Mouse (Mus musculus) midbrain, embryonic 16.5 days (tissue): Measurements from ENCODE around the gene Caml. TPM values are rescaled to one million over a fixed set of nuclear protein-coding genes. Genes with fewer than 3 reads are reported as not detected.
"Not testable (repeated sequence)": the region's sequence is repeated elsewhere in the genome, so short reads cannot be mapped to it uniquely, and the experiment has no call there.

Source experiments
- ATAC-seq: fragments of 200-750 bp; cut with Nextera tagmentation; 2 replicates; pipeline ENCODE4 v1.8.0; 2017; ENCODE audit warnings: moderate TSS enrichment
- H3K27ac ChIP-seq: fragments of 300-500 bp; sonication (generic); 2 replicates; pipeline ENCODE4 v1.5.1; 2014; ENCODE audit warnings: mild to moderate bottlenecking, low read length, mixed read lengths
- H3K27me3 ChIP-seq: fragments of 300-500 bp; sonication (generic); 2 replicates; pipeline ENCODE4 v1.6.1; 2014; ENCODE audit warnings: low read depth, low read length, mixed read lengths; ENCODE audit not compliant: control insufficient read depth, insufficient read depth
- H3K36me3 ChIP-seq: fragments of 300-500 bp; sonication (generic); 2 replicates; pipeline ENCODE4 v1.6.1; 2014; ENCODE audit warnings: mild to moderate bottlenecking, low read length, moderate library complexity, mixed read lengths; ENCODE audit not compliant: control insufficient read depth, insufficient read depth
- H3K4me1 ChIP-seq: fragments of 300-500 bp; sonication (generic); 2 replicates; pipeline ENCODE4 v1.6.1; 2014; ENCODE audit warnings: mild to moderate bottlenecking, low read length, mixed read lengths; ENCODE audit not compliant: control insufficient read depth, insufficient read depth
- H3K4me2 ChIP-seq: fragments of 300-500 bp; sonication (generic); 2 replicates; pipeline ENCODE4 v1.6.1; 2014; ENCODE audit warnings: mild to moderate bottlenecking, low read length, mixed read lengths
- H3K4me3 ChIP-seq: fragments of 300-500 bp; sonication (generic); 2 replicates; pipeline ENCODE4 v1.5.1; 2014; ENCODE audit warnings: low read depth, mild to moderate bottlenecking, low read length, moderate library complexity, mixed read lengths
- H3K9ac ChIP-seq: fragments of 300-500 bp; sonication (generic); 2 replicates; pipeline ENCODE4 v1.6.1; 2014; ENCODE audit warnings: low read depth, low read length, mixed read lengths
- H3K9me3 ChIP-seq: fragments of 300-500 bp; sonication (generic); replicated peaks from 2 replicates; pipeline ENCODE4 v1.6.1; 2014; ENCODE audit warnings: mild to moderate bottlenecking, low read length, mixed read lengths; ENCODE audit not compliant: control insufficient read depth, poor library complexity, severe bottlenecking
- WGBS: fragments of 180-500 bp; shearing (Covaris S2); extraction: QIAGEN DNeasy Blood & Tissue Kit; methylation state at CpG from one replicate; pipeline ENCODE4 v1.1.7; 2014; 5-methylcytosine and 5-hydroxymethylcytosine counted together
- polyA plus RNA-seq: library from polyadenylated mRNA; unstranded; fragments of >200 nt; fragmentation: Nextera tagmentation; extraction: Ambion mirVana; gene quantifications from 2 replicates; pipeline ENCODE4 v1.2.1, GENCODE M21; 2015

The Caml gene
- 102 and 112 TPM in 2 replicates for polyA plus RNA-seq

DNA sequence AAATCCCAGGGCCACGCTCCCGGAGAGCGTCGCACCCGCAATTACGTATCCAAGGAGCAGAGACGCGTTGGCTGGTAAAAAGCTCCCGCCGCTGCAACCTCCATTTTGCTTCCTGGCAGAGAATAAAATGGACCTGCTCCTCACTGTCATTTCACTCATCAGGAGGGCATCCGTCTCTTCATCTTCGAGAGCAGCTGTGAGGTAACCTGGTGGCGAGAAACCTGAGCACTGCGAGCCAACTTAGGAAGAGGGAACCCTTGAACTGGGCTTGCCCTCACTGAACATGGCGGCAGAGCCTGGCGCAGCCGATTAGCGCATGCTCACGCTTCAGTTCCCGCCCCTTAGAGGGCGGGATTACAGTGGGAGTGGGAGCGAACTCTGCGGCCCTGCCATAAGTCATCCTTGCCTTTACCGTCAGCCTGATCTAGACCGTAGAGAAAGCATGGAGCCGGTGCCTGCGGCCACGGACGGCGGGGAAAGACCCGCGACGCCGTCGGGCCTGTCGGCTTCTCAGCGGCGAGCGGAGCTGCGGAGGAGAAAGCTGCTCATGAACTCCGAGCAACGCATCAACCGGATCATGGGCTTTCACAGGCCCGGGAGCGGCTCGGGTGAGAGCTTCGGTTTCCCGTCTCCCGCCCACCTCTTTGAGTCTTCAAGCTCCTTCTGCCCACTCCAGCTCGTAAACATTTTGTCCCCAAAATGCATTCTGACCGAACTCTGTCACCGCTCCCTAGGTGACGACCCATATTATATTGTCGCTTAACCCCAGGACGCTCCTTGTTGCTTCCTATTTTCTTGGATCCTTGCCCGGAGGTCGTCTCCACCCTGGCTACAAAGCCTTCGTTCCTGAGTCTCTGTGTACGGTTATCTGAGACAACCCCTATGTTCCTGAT is at the start of gene Caml:
Gene Caml, plus strand, starts transcription at position 357 of the 893 bp plus-strand sequence.
- Histone ChIP-seq H3K4me2 (peak within 1 kb of the TSS; percentile 84), H3K27ac (peak within 1 kb of the TSS; percentile 97), H3K27me3 (no peaks in the 10 kb centered on the region), H3K9me3 (no peaks in the 10 kb centered on the region), H3K9ac (peak within 1 kb of the TSS; percentile 85), H3K4me3 (peak within 1 kb of the TSS; percentile 89), H3K36me3 (peaks cover 9% of the 10 kb centered on the region), H3K4me1 (peaks cover 30% of the 10 kb centered on the region)
- ATAC-seq, result peak; percentile 98
- WGBS, result under 1% methylated on average over 59 of the region's 59 CpGs

DNA sequence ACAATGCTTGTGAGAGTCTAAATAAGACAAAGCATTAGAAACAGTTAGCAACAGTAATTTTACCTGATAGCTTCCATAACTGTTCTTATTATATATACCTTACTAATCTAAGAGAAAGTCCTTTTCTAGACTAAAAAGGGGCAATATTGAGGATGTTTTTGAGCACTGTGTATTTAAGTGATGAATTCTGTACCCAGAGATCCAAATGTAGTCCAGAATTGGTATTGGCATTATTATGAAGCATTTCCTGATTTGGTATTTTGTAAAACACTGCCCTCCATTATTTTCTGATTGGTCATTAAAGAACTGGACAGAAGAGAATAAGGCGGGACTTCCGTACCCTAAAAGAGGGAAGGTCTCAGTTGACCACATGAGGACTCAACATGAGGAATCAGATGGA is 49.4 kb upstream of the Caml start, which contains the start of gene Tmed9:
Gene Tmed9, plus strand, starts transcription at position 301 of the 400 bp plus-strand sequence.
- Histone ChIP-seq H3K9me3 (no peaks in the 10 kb centered on the region), H3K4me2 (no peak within 1 kb of the TSS), H3K4me1 (peaks cover 16% of the 10 kb centered on the region), H3K9ac (no peak within 1 kb of the TSS), H3K4me3 (no peak within 1 kb of the TSS), H3K27me3 (no peaks in the 10 kb centered on the region), H3K27ac (no peak within 1 kb of the TSS), H3K36me3 (no peaks in the 10 kb centered on the region)
- no peak for ATAC-seq
- 97% methylated on average over 2 of the region's 2 CpGs for WGBS

DNA sequence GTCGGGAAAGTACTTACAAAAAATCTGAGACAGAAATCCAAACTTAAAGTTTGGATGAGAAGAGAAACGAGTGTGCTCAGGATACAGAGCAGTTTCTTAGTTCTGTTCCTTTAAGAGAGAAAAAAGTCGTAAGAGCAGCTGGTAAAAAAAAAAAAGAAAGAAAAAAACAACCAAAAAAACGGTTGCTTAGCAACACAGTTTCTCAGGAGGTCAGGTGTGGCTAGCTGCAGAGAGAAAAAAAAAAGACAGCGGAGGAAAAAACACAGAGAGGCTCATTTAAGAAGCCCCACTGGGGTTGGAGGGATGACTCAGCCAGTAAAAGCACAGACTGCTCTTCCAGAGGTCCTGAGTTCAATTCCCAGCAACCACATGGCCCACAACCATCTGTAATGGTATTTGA is 48.5 kb upstream of the Caml start:
- H3K27ac ChIP-seq, result no peak overlapping the region
- H3K4me2 ChIP-seq, result no peak overlapping the region
- no peaks in the 10 kb centered on the region for H3K36me3 ChIP-seq
- no peak overlapping the region for H3K9ac ChIP-seq
- 64% methylated on average over 5 of the region's 5 CpGs for WGBS
- peaks cover 10% of the 10 kb centered on the region for H3K4me1 ChIP-seq
- H3K27me3 ChIP-seq, result no peaks in the 10 kb centered on the region
- no peaks in the 10 kb centered on the region for H3K9me3 ChIP-seq
- ATAC-seq, result no peak
- no peak overlapping the region for H3K4me3 ChIP-seq

DNA sequence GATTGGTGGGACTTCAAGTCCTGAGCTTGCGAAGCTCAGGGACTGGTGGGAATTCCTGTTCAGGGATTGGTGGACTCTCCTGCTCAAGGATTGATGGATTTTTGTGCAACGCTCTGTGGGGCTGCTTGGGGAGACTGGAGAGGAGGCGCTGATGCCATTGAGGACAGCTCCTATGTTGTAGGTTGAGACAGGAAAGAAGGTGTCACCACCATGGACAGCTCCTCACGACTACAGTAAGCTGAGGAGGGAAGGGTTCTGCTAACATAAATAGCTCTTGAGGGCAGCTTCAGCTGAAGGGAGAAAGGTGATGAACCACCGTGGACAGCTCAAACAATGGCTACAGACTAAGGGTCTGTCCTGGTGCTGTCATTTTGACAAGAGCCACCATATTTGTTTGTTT is 46.9 kb upstream of the Caml start:
- Histone ChIP-seq H3K4me2 (no peak overlapping the region), H3K36me3 (no peaks in the 10 kb centered on the region), H3K27me3 (no peaks in the 10 kb centered on the region), H3K9ac (no peak overlapping the region), H3K4me1 (peaks cover 7% of the 10 kb centered on the region), H3K27ac (no peak overlapping the region), H3K4me3 (no peak overlapping the region), H3K9me3 (no peaks in the 10 kb centered on the region)
- 72% methylated on average over 5 of the region's 5 CpGs for WGBS
- no peak for ATAC-seq

DNA sequence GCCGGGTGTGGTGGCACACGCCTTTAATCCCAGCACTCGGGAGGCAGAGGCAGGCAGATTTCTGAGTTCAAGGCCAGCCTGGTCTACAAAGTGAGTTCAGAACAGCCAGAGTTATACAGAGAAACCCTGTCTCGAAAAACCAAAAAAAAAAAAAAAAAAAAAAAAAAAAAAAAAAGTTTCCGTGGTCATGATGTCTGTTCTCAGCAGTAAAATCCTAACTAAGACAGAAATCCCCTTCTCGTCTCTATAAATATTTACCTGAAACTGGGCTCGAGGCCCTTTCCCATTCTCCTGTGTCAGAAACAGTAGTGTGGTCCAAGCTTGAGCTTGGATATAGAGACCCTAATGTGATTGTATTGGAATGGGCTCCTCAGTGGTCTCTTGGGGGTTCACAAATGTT is 45.9 kb upstream of the Caml start:
- H3K4me3 ChIP-seq, ATAC-seq, H3K4me1 ChIP-seq, H3K36me3 ChIP-seq, H3K27ac ChIP-seq, H3K4me2 ChIP-seq, H3K9me3 ChIP-seq, H3K9ac ChIP-seq, H3K27me3 ChIP-seq: not testable (repeated sequence)
- 91% methylated on average over 7 of the region's 7 CpGs for WGBS

DNA sequence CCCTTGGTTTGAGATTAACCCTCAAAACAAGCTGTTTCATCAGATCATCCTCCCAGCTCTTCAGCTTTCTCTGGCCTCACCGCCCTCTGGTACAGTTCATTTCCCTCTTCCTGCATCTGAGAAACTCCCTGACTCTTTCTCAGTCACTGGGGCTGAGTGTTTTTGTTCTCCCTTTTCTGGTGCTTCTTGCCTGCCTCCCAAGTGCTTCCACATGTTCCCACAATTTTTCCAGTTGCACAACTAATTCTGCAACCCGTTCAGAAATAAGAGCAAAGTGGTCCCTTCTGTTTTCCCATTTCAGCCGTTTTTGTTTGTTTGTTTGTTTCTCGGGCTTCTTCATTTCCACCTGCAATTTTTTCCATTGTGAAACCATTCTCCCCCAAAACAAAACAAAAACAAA is 44.7 kb upstream of the Caml start:
- Histone ChIP-seq H3K4me2 (no peak overlapping the region), H3K27ac (no peak overlapping the region), H3K36me3 (no peaks in the 10 kb centered on the region), H3K27me3 (no peaks in the 10 kb centered on the region), H3K9ac (no peak overlapping the region), H3K4me3 (no peak overlapping the region), H3K4me1 (no peaks in the 10 kb centered on the region), H3K9me3 (no peaks in the 10 kb centered on the region)
- ATAC-seq, result no peak
- WGBS, result 77% methylated on average over 4 of the region's 4 CpGs

DNA sequence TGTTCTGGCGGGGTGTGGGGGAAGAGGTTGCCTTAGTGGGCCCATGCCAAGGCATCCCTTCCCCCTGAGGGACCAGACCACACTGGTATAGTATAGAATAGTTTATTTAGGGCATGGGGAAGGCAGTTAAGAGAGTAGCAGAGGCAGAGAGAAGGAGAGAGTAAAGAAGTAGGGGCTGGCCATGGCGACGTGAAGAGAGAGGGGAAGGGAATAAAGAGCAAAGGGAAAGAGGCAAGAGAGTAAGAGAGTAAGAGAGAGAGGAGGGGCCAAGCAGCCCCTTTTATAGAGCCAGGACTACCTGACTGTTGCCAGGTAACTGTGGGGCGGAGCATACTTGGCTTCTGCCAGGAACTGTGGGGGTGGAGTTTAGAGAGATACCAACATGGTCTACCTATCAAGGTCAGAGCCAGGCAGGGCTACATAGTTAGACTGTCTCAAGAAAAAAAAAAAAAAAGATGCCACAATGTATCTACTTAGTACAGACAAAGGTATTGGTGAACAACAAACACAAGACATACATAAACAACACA is 30.8 kb upstream of the Caml start:
- H3K4me3 ChIP-seq, result no peak overlapping the region
- no peak overlapping the region; the same call in 1 of the 2 replicates for H3K27ac ChIP-seq
- ATAC-seq, result peak; percentile 30; the same call in 1 of the 2 replicates
- H3K36me3 ChIP-seq, result peaks cover 13% of the 10 kb centered on the region
- H3K4me2 ChIP-seq, result peak overlapping the region; percentile 52
- no peaks in the 10 kb centered on the region for H3K9me3 ChIP-seq
- H3K9ac ChIP-seq, result no peak overlapping the region
- WGBS, result 80% methylated on average over 4 of the region's 4 CpGs
- H3K4me1 ChIP-seq, result peaks cover 11% of the 10 kb centered on the region
- H3K27me3 ChIP-seq, result peaks cover 3% of the 10 kb centered on the region; the same call in 1 of the 2 replicates

DNA sequence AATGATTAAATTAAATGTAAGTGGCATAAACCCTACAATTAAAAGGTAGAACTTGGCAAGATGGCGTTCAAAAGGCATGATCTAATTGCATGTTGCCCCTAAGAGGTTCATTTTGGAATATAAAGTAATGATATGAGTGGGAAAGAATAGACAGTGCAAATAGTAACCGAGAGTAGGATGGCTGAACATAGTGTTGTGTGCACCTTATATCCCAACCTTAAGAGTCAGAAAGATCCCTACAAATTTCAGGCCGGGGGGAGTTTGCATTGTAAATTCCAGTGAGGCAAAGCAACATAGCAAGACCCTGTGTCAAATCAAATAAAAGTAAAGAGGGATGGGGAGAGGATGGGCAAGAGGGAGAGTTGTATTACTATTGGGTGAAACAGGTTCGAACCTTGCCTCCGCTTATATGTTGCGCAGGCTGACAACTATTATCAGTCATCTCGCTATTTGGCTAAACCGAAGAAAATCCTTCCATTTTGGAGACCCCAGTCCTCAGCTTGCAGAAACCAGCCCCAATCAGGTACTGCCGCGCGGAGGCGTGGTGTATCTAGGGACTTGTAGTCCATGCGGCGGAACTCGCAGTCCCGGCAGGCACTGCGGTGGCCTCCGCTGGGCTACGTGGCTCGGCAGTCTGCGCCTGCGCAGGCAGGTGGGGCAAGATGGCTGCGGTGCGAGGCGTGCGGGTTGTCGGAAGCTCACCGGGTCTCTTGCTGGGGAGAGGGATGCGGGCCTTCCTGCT is 30.1 kb upstream of the Caml start:
- Histone ChIP-seq H3K27ac (peak overlapping the region; percentile 79), H3K4me1 (peaks cover 11% of the 10 kb centered on the region), H3K36me3 (peaks cover 14% of the 10 kb centered on the region), H3K4me3 (peak overlapping the region; percentile 84), H3K9me3 (no peaks in the 10 kb centered on the region), H3K9ac (peak overlapping the region; percentile 73), H3K4me2 (peak overlapping the region; percentile 74), H3K27me3 (peaks cover 3% of the 10 kb centered on the region; the same call in 1 of the 2 replicates)
- peak; percentile 99 for ATAC-seq
- WGBS, result 4% methylated on average over 28 of the region's 29 CpGs
